Mouse (Mus musculus): ENCODE data around the gene Mtmr12. TPM values are rescaled to one million over a fixed set of nuclear protein-coding genes. Genes with fewer than 3 reads are reported as not detected.

Mtmr12 gene
- total RNA-seq (2023) = 10 to 100 TPM; 52.6 to 64.8 TPM

GRCm38 (mm10) chr15:12204319-12205159 is at the start of gene Mtmr12:
Gene Mtmr12 (plus strand): TSS chr15:12205028.

DNA sequence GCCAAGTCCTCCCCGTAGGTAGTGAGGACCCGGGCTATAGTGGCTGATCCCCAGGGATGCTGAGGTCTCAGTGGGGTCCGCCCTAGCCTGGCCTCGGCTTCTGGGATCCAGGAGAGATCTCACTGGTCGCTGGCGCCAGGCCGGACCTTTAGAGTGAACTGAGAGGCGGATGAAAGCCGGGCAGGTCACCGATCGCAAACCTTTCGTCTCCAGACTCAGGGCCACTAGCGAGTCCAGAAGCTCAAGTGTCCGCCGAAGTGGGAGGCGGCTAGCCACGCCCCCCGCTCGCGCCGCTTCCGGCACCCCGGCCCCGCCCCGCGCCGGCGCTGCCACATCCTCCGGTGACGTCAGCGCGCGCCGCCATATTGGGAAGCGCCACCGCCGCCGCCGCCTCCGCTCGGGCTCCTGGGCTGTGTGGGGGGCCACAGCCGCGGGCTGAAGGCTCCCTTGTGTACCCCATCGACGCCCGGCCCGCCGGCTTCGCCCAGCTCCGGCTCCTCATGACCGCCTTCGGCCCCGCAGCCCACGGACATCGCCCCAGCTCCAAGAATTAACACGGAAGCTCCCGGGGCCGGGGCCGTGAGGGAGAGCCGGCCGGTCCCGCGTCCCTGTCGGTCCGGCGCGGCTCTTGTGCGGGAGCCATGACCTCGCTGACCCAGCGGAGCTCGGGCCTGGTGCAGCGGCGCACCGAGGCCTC is 116.4 kb downstream of the Mtmr12 start, which contains the start of gene Golph3:
Gene Golph3, plus strand, starts transcription at position 360 of the 697 bp plus-strand sequence.

GRCm38 (mm10) chr15:12321788-12322621 is 117.2 kb downstream of the Mtmr12 start, which contains the start of gene 1810049J17Rik:
Gene 1810049J17Rik (minus strand): TSS chr15:12321899.

Other genes with a start within 250 kb of the Mtmr12 start
- 100 to 1,000 TPM; 250 to 268 TPM for gene Sub1, start 208.0 kb upstream of the Mtmr12 start, total RNA-seq (2023)
- gene Zfr, start 87.2 kb upstream of the Mtmr12 start, total RNA-seq (2023) = 100 to 1,000 TPM; 124 to 141 TPM
- gene Golph3, start 116.4 kb downstream of the Mtmr12 start, total RNA-seq (2023) = 100 to 1,000 TPM; 108 to 113 TPM
- gene 1810049J17Rik, start 116.9 kb downstream of the Mtmr12 start, total RNA-seq (2023) = 1 to 10 TPM; 1.9 to 2.9 TPM

All from T-cell, adult 66 days (primary cell).